Mouse (Mus musculus) testis, adult 2 months (tissue): ENCODE results near the gene Hspb2. TPM values are rescaled to one million over a fixed set of nuclear protein-coding genes. Genes with fewer than 3 reads are reported as not detected.

ENCODE experiments used
- H3K27ac ChIP-seq: fragments of 200-500 bp; 2 replicates; pipeline ENCODE4 v1.5.1; 2012; ENCODE audit warnings: low read depth, low read length; ENCODE audit not compliant: control insufficient read depth, insufficient read depth
- H3K27me3 ChIP-seq: fragments of 200-500 bp; 2 replicates; pipeline ENCODE4 v1.6.1; 2012; ENCODE audit warnings: mild to moderate bottlenecking, low read length, moderate library complexity; ENCODE audit not compliant: control insufficient read depth, insufficient read depth
- H3K36me3 ChIP-seq: fragments of 200-500 bp; 2 replicates; pipeline ENCODE4 v1.6.1; 2012; ENCODE audit warnings: mild to moderate bottlenecking, low read length; ENCODE audit not compliant: control insufficient read depth, insufficient read depth
- H3K4me1 ChIP-seq: fragments of 200-500 bp; 2 replicates; pipeline ENCODE4 v1.6.1; 2012; ENCODE audit warnings: low read length; ENCODE audit not compliant: control insufficient read depth, insufficient read depth
- H3K4me3 ChIP-seq: fragments of 200-500 bp; 2 replicates; pipeline ENCODE4 v1.5.1; 2012; ENCODE audit warnings: low read depth, mild to moderate bottlenecking, low read length, moderate library complexity, mixed read lengths; ENCODE audit not compliant: control insufficient read depth
- CTCF ChIP-seq: fragments of 200-500 bp; IDR thresholded peaks from 2 replicates; pipeline ENCODE4 v1.5.1; 2012; ENCODE audit warnings: low read depth, mild to moderate bottlenecking, inconsistent platforms, low read length, moderate library complexity; ENCODE audit not compliant: control insufficient read depth, insufficient read depth, insufficient replicate concordance
- POLR2A ChIP-seq: fragments of 200-500 bp; IDR thresholded peaks from 2 replicates; pipeline ENCODE4 v1.6.1; 2012; ENCODE audit warnings: low read depth, mild to moderate bottlenecking, inconsistent platforms, low read length, moderate library complexity; ENCODE audit not compliant: control insufficient read depth
- polyA plus RNA-seq: library from polyadenylated mRNA; depleted of rRNA; stranded (reverse); fragments of >200 nt; gene quantifications from 2 replicates; pipeline ENCODE4 v1.2.3, GENCODE M21; 2012

Gene Hspb2
- polyA plus RNA-seq, 1 experiment, result 2.3 TPM

DNA sequence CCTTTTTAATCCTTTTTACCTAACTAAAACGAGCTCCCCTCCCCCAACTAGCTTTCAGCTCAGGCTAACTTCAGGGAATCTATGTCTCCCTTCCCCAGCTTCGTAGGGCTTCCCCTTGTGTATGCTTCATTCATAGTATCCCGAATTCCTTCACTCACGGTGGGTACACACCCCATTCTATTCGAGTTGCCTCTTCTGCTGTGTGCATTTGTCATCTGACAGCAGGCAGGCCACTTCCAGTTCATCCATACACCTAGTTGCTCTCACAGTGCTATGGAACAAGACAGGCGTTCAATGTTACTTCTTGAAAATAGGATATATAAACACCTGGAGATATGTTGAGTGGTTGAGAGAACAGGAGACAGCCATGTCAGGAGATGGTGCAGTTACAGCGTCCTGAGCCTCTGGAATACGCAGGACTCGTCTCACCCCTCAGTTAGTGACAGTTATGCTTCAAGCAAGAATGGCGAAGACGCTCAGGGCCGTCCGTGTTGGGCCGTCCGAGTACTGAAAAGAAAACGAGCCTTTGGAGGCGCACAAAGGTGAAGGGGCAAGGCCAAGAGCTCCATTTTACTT lies 15.5 kb upstream of the Hspb2 start:
- Histone ChIP-seq H3K27me3 (no peaks in the 10 kb centered on the region), H3K27ac (peak overlapping the region; percentile 85), H3K4me3 (peak overlapping the region; percentile 86), H3K36me3 (peaks cover 2% of the 10 kb centered on the region; the same call in 1 of the 2 replicates), H3K4me1 (peaks cover 2% of the 10 kb centered on the region; the same call in 1 of the 2 replicates)
- TF ChIP-seq POLR2A, result no peak
- no peak for TF ChIP-seq CTCF

DNA sequence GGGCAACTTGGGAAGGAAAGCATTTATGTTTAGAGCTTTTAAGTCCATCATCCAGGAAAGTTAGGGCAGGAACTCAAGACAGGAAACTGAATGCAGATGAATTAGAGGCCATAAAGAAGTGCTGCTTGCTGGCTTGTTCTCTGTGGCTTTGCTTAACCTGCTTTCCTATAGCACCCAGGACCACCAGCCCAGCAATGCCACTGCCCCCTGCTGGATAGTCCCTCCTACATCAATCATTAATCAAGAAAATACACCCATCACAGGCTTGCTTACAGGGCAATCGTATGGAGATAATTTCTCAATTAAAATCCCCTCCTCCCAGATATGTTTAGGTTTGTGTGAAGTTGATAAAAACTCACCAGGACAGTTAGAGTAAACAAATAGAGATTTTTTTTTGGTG lies 11.2 kb upstream of the Hspb2 start:
- Histone ChIP-seq H3K36me3 (no peaks in the 10 kb centered on the region), H3K27ac (no peak overlapping the region), H3K4me1 (no peaks in the 10 kb centered on the region; the same call in 1 of the 2 replicates), H3K27me3 (no peaks in the 10 kb centered on the region), H3K4me3 (peak overlapping the region; percentile 22; the same call in 1 of the 2 replicates)
- TF ChIP-seq CTCF (peak; percentile 27; the same call in 1 of the 2 replicates), POLR2A (no peak)

DNA sequence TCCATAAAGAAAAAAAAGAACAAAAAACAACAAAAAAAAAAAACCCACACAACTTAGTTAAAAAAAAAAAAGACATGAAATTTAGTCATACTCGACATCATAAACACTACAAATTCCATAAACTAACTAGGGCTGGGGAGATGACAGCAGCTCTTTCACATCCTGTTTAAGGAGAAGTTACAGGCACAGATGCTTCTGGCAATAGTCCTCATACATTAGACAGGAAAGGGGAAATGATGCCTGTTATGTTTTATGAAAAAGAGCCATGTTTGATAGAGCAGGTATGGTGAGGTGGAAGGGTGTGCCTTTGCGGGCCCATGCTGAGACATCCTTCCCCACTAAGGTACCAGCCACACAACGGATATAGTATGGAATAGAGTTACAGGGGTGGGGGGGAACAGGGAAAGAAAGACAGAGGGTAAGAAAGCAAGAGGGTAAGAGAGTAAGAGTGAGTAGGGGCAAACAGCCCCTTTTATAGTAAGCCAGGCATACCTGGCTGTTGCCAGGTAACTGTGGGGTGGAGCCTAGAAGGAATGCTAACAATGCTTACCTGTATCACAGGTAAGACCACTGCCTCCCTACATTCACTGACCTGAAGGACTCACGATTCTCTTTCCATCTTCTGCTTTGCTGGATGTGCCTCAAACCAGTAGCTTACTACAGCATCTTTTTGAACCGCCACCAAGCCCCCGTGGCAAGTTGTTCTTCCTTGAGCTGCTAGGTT lies 9.5 kb upstream of the Hspb2 start:
- TF ChIP-seq CTCF, result no peak
- no peak for TF ChIP-seq POLR2A
- no peaks in the 10 kb centered on the region for H3K36me3 ChIP-seq
- H3K27ac ChIP-seq, result peak overlapping the region; percentile 71
- no peaks in the 10 kb centered on the region for H3K4me1 ChIP-seq
- H3K27me3 ChIP-seq, result no peaks in the 10 kb centered on the region
- H3K4me3 ChIP-seq, result peak overlapping the region; percentile 66

DNA sequence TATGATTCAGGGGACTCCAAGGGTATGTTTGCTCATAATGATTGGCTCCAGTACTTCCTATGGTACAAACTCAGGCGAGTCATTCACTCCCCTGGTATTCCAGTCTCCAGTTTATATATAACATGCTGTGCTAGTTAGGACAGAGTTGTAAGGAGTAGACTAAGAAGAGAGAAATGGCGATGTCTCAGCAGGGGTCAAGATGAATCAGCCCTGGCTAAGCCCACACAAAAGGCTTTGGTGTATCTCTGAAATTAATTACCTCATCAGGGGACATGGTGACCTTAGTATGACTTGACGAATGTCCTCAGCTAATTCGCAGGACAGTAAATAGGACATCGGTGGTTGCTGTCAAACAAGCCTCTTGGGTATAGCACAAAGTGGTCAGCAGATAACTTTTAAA lies 4.6 kb upstream of the Hspb2 start:
- TF ChIP-seq CTCF (no peak), POLR2A (no peak)
- no peaks in the 10 kb centered on the region for H3K36me3 ChIP-seq
- H3K27ac ChIP-seq, result no peak overlapping the region
- H3K27me3 ChIP-seq, result no peaks in the 10 kb centered on the region
- peaks cover 4% of the 10 kb centered on the region for H3K4me1 ChIP-seq
- H3K4me3 ChIP-seq, result no peak overlapping the region

DNA sequence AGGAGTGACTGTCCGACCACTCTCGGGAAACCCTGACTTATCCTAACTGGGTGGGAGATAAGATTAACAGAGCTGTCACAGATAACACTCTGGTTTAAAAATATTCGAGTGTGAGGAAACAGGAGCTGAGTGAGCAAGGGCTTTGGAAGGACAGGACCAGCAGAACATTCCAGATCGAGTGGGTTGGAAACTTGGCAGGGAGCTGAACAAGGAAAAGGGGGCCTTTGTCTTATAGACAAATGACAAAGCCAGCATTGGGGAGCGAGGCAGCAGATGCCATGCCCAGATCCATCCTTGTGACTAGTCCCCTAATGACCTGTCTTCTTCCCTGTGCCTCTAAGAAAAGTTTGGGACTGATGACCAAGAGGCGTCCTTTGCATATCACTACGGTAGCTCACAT lies 1.8 kb upstream of the Hspb2 start:
- H3K4me1 ChIP-seq, result peaks cover 13% of the 10 kb centered on the region
- TF ChIP-seq POLR2A (no peak), CTCF (no peak)
- H3K4me3 ChIP-seq, result no peak overlapping the region
- no peaks in the 10 kb centered on the region for H3K36me3 ChIP-seq
- no peaks in the 10 kb centered on the region for H3K27me3 ChIP-seq
- H3K27ac ChIP-seq, result no peak overlapping the region

DNA sequence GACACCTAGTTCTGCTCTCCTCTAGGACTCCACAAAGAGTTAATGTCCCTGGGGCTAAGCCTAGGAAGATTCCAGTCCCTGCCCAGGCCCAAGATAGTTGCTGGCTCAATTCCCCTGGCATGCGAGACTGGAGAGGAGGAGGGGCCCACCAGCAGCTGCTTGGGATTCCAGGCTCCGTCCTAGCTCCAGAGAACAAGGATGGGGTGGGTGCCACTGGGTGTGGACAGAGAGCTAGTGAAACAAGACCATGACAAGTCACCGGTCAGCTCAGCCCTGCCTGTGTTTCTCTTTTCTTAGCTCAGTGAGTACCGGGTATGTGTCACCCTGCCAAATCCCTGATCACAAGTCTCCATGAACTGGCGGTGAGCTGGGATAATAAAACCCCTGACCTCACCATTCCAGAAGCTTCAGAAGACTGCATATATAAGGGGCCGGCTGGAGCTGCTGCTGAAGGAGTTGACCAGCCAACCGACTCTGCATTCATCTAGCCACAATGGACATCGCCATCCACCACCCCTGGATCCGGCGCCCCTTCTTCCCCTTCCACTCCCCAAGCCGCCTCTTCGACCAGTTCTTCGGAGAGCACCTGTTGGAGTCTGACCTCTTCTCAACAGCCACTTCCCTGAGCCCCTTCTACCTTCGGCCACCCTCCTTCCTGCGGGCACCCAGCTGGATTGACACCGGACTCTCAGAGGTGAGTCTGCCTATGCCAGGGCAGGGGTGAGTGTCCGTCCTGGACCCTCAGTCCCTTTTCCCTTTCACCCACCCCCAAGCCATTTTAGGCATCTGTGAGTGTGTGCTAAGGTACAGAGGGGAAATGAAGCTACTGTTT lies 846 bp upstream of the Hspb2 start:
- Histone ChIP-seq H3K36me3 (no peaks in the 10 kb centered on the region), H3K4me3 (peak overlapping the region; percentile 28), H3K4me1 (peaks cover 13% of the 10 kb centered on the region), H3K27me3 (no peaks in the 10 kb centered on the region), H3K27ac (no peak overlapping the region)
- TF ChIP-seq CTCF (no peak), POLR2A (no peak)

DNA sequence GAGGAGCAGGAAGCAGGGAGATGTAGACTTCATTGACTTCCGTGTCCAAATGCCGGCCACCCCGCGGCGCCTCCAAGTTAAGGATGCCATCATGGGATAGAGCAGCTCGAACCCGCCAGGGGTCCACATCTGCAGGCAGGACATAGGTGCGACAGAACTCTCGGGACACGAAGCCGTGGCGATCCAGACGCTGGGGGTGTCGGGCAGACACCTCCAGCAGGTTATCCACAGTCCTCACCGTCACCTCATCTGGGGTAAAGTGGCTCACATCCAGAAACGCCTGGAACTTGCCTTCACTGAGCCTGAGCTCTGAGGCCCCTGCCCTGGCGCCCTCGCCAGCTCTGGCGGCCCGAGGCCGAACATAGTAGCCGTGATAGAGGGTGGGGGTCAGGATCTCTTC lies 831 bp downstream of the Hspb2 start, which contains the start of gene Cryab:
Gene Cryab, plus strand, starts transcription at position 3 of the 400 bp plus-strand sequence.
- H3K4me3 ChIP-seq, result peak within 1 kb of the TSS; percentile 48
- TF ChIP-seq POLR2A (no peak), CTCF (no peak)
- H3K36me3 ChIP-seq, result no peaks in the 10 kb centered on the region
- H3K27ac ChIP-seq, result peak within 1 kb of the TSS; percentile 25; the same call in 1 of the 2 replicates
- H3K27me3 ChIP-seq, result no peaks in the 10 kb centered on the region
- H3K4me1 ChIP-seq, result peaks cover 16% of the 10 kb centered on the region
